Mouse (Mus musculus) myocyte (in vitro differentiated cells): ENCODE measurements around the gene Abhd14a.

Source experiments
- CEBPB ChIP-seq: IDR thresholded peaks from 2 replicates; pipeline ENCODE4 v1.6.1; 2011; ENCODE audit warnings: mild to moderate bottlenecking, moderate library complexity; ENCODE audit not compliant: poor library complexity, insufficient read depth, severe bottlenecking
- E2F4 ChIP-seq: IDR thresholded peaks from one replicate; pipeline ENCODE4 v1.6.1; 2011; ENCODE audit warnings: mild to moderate bottlenecking, control low read depth, moderate library complexity; ENCODE audit not compliant: insufficient read depth
- MAX ChIP-seq: IDR thresholded peaks from one replicate; pipeline ENCODE4 v1.6.1; 2011; ENCODE audit warnings: low read depth, mild to moderate bottlenecking, control low read depth
- POLR2AphosphoS2 ChIP-seq: IDR thresholded peaks from one replicate; pipeline ENCODE4 v1.6.1; 2011; ENCODE audit warnings: low read depth, control low read depth; ENCODE audit not compliant: insufficient read length
- SRF ChIP-seq: IDR thresholded peaks from one replicate; pipeline ENCODE4 v1.6.1; 2011; ENCODE audit warnings: low read depth; ENCODE audit not compliant: control insufficient read depth, insufficient read length
- USF1 ChIP-seq: IDR thresholded peaks from one replicate; pipeline ENCODE4 v1.6.1; 2011; ENCODE audit warnings: low read depth, mild to moderate bottlenecking, control low read depth, moderate library complexity

DNA sequence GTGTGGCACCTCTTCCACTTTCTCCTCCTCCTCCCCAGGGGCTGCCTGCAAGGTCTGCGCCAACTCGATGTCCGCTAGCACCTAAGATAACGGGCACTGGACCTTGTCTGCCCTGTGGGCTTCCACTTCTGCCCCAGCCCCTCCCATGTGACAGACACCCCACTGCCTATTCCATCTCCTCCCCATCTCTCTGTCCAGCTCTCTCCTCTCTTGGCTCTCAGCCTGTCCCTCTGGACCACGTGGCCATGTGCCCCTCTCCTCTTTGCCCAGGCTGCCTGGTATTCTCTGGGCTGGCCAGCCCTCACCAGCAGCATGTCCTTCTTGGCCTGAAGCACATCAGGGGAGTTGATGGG, 26.3 kb upstream of the Abhd14a start:
- TF ChIP-seq SRF (no peak), CEBPB (no peak), USF1 (no peak), MAX (no peak), POLR2AphosphoS2 (peak; percentile 55), E2F4 (no peak)
